Mouse (Mus musculus) ES-E14 (cell line): ENCODE measurements at regions not wholly inside any gene's neighbourhood (a gene's known extent, or its start where the extent isn't known, plus 50 kb on each side); places are given as distances from the start of the nearest gene placed in this dataset.

ENCODE experiments used
- DNase-seq: peaks from one replicate; pipeline ENCODE4 v3.0.0-alpha.2; 2013; ENCODE audit warnings: low read depth, low spot score
- H3K27ac ChIP-seq: 2 replicates; pipeline ENCODE4 v1.5.1; 2012; ENCODE audit warnings: low read depth, mild to moderate bottlenecking, low read length, moderate library complexity, mixed read lengths; ENCODE audit not compliant: poor library complexity, insufficient read depth, severe bottlenecking
- H3K36me3 ChIP-seq: 2 replicates; pipeline ENCODE4 v1.6.1; 2012; ENCODE audit warnings: mild to moderate bottlenecking, low read length, moderate library complexity, mixed read lengths; ENCODE audit not compliant: control insufficient read depth, poor library complexity, insufficient read depth, severe bottlenecking
- H3K4me1 ChIP-seq, 2 experiments: fragments of 150-350 bp in 1 of 2; sonication (generic) in 1 of 2; 2 replicates each; pipeline ENCODE4 v1.6.1; 2012; ENCODE audit warnings: low read length in 2 of 2, mild to moderate bottlenecking in 1 of 2, mixed read lengths in 1 of 2; ENCODE audit not compliant: control insufficient read depth in 2 of 2, insufficient read depth in 2 of 2, poor library complexity in 1 of 2
- H3K4me3 ChIP-seq, 2 experiments: fragments of 150-350 bp in 1 of 2; sonication (generic) in 1 of 2; 2 replicates each; pipeline ENCODE4 v1.5.1; 2012; ENCODE audit warnings: low read length in 2 of 2, low read depth in 1 of 2, mild to moderate bottlenecking in 1 of 2, mixed read lengths in 1 of 2; ENCODE audit not compliant: insufficient read depth in 1 of 2, poor library complexity in 1 of 2, severe bottlenecking in 1 of 2
- H3K9ac ChIP-seq: 2 replicates; pipeline ENCODE4 v1.6.1; 2012; ENCODE audit warnings: low read depth, mild to moderate bottlenecking, low read length, mixed read lengths; ENCODE audit not compliant: poor library complexity, insufficient read depth, severe bottlenecking
- H3K9me3 ChIP-seq: fragments of 150-350 bp; sonication (generic); 2 replicates; pipeline ENCODE4 v1.6.1; 2012; ENCODE audit warnings: low read depth, mild to moderate bottlenecking, low read length; ENCODE audit not compliant: control insufficient read depth, insufficient read depth
- CHD2 ChIP-seq: IDR thresholded peaks from 2 replicates; pipeline ENCODE4 v1.6.1; 2014; ENCODE audit warnings: mild to moderate bottlenecking, low read depth, low read length, inconsistent platforms
- HCFC1 ChIP-seq: IDR thresholded peaks from 2 replicates; pipeline ENCODE4 v1.6.1; 2012; ENCODE audit warnings: low read length, inconsistent platforms, borderline replicate concordance; ENCODE audit not compliant: insufficient read depth
- MAFK ChIP-seq: IDR thresholded peaks from 2 replicates; pipeline ENCODE4 v1.6.1; 2014; ENCODE audit warnings: mild to moderate bottlenecking, low read depth, low read length, inconsistent platforms; ENCODE audit not compliant: insufficient read depth
- ZC3H11A ChIP-seq: IDR thresholded peaks from 2 replicates; pipeline ENCODE4 v1.6.1; 2012; ENCODE audit warnings: low read depth, mild to moderate bottlenecking, inconsistent platforms, low read length, borderline replicate concordance
- ZNF384 ChIP-seq: IDR thresholded peaks from 2 replicates; pipeline ENCODE4 v1.6.1; 2012; ENCODE audit warnings: low read depth, low read length, inconsistent platforms
- in situ Hi-C, 2 experiments: fragments of 600-800 bp; cut with MboI; formaldehyde crosslinking; loops; one replicate each; pipeline ENCODE4 v1.15.1; 2025; ENCODE audit warnings: low sequenced_read_pairs in 2 of 2, inconsistent platforms in 1 of 2; ENCODE audit not compliant: unreplicated experiment in 2 of 2

GRCm38 (mm10) chr3:41424142-41424939 is 131.2 kb upstream of the Jade1 start:
- H3K9ac ChIP-seq = no peak overlapping the region; the same call in 1 of the 2 replicates
- H3K9me3 ChIP-seq = no peaks in the 10 kb centered on the region
- TF ChIP-seq ZC3H11A = no peak
- TF ChIP-seq CHD2 = 0 out of 2 replicates have a peak, but pooled peaks have one; percentile 3
- peak overlapping the region in 1 of 2 experiments; percentile 24; a peak in 3 of 4 replicates for H3K4me3 ChIP-seq
- peak overlapping the region; percentile 5 for H3K27ac ChIP-seq
- H3K4me1 ChIP-seq = peaks cover 24 to 27% of the 10 kb centered on the region in 2 experiments
- no peaks in the 10 kb centered on the region for H3K36me3 ChIP-seq
- DNase-seq = peak; percentile 76
- in situ Hi-C loops = no loop called here

DNA sequence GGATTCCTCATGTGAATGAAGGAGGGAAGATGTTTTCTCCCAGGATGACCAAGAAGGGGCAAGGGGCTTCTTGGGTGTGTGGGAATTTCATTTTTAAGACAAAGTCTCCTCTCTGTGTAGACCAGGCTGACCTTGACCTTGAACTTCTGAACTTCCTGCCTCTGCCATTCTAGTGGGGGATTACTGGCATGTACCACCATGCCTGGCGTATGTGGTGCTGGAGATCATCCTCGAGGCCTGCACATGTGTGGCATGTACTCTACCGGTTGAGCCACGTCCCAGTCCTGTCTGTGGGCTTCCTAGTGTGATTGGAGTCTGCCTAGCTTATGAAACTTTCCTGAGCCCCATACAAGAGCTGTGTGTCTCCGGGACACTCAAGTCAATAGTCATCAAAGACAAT is 131.9 kb upstream of the Jade1 start:
- H3K27ac ChIP-seq = peak overlapping the region; percentile 5; the same call in 1 of the 2 replicates
- peak; percentile 44 for DNase-seq
- H3K9ac ChIP-seq = no peak overlapping the region
- H3K9me3 ChIP-seq = no peaks in the 10 kb centered on the region
- H3K4me1 ChIP-seq = peaks cover 27 to 29% of the 10 kb centered on the region in 2 experiments
- TF ChIP-seq ZC3H11A (no peak), MAFK (no peak), ZNF384 (no peak), CHD2 (no peak), HCFC1 (no peak)
- peak overlapping the region in 1 of 2 experiments; percentile 24; a peak in 1 of 4 replicates for H3K4me3 ChIP-seq
- no peaks in the 10 kb centered on the region for H3K36me3 ChIP-seq
- in situ Hi-C loops = no loop called here

DNA sequence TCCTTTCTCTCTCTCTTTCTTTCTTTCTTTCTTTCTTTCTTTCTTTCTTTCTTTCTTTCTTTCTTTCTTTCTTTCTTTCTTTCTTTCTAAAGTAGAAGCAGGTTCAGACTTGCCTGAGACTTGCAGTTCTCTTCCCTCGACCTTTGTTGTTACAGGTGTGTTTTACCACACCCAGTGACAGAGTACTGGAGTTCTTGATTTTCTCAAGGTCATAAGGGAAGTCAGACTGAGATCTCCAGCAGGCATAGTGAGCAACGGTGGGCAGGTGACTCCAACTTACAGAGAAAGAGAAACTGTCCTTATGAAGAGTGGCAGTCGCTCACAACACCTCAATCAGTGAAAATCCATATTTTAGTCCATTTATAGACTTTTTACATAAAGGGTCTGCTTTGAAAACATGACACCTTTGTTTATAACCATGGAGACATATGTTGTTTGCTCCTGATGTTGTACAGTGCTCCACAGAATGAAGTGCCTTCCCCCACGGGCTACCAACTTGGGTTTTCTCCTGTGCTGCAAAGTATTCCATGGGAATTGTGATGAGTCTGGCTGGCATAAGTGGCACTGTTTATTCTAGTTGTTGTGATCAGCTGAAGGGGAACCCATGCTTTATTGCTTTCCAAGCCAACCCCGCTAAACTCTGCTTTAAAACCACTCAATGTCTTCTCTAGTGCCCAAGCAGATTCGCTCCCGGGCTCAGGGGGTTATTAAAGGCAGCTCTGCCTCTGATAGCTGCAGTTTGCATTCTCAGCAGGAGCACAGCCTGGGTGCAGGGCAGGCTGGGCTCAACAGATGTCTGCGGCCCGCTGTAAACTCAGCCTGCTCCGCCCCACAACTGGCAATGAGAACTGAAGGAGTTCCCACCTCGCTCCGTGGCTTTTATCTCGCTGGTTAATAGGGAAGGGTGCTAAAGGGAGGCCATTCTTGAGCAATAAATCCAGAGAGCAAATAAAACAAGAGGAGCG is 132.6 kb upstream of the Jade1 start:
- Histone ChIP-seq H3K9me3 (no peaks in the 10 kb centered on the region), H3K4me1 (peaks cover 27 to 34% of the 10 kb centered on the region in 2 experiments), H3K4me3 (no peak overlapping the region; a peak in 1 of 4 replicates), H3K36me3 (no peaks in the 10 kb centered on the region), H3K9ac (no peak overlapping the region; the same call in 1 of the 2 replicates), H3K27ac (no peak overlapping the region; the same call in 1 of the 2 replicates)
- DNase-seq = peak; percentile 57
- no peak for TF ChIP-seq ZC3H11A
- TF ChIP-seq CHD2 = no peak
- no peak for TF ChIP-seq MAFK
- no peak for TF ChIP-seq ZNF384
- TF ChIP-seq HCFC1 = no peak
- in situ Hi-C loops = no loop called here

- H3K9ac ChIP-seq = no peak overlapping the region
- H3K27ac ChIP-seq = no peak overlapping the region
- H3K36me3 ChIP-seq = no peaks in the 10 kb centered on the region
Observed at GRCm38 (mm10) chr3:41413771-41414170, 141.8 kb upstream of the Jade1 start.

More at GRCm38 (mm10) chr3:41413771-41414170, 141.8 kb upstream of the Jade1 start:
- TF ChIP-seq CHD2 = no peak
- TF ChIP-seq ZNF384 = no peak
- no peak for TF ChIP-seq ZC3H11A
- no peak for DNase-seq
- Histone ChIP-seq H3K9me3 (no peaks in the 10 kb centered on the region; the same call in 1 of the 2 replicates), H3K4me3 (no peak overlapping the region), H3K4me1 (peaks cover 8% of the 10 kb centered on the region in 2 experiments; a peak in 3 of 4 replicates)
- in situ Hi-C loops = no loop called here
